15 mouse cellular contexts compared by ENCODE assay signal in genomic region chr14:51143287-51143686, GRCm38 (mm10). TPM values are rescaled to one million over a fixed set of nuclear protein-coding genes. Genes with fewer than 3 reads are reported as not detected.
DNase-seq lines count a peak whose midpoint lies in the region; ATAC-seq and TF ChIP-seq lines count a peak whose summit lies in the region.
"Had no signal": no experiment of that assay in that cellular context is flagged by ENCODE, and none has a peak within 500 bp of the region (broad histone marks: within the 10 kb centered on the region; RNA-seq: fewer than 3 reads in every experiment).

No protein-coding gene starts in this region.

- ATAC-seq in liver, postnatal 0 days = no peak
- no peak for ATAC-seq in intestine, postnatal 0 days

- peak overlapping the region; percentile 44; the same call in 1 of the 2 replicates for H3K4me2 ChIP-seq in liver, postnatal 0 days (ENCODE audit: low read depth, low read length)
- no peak overlapping the region for H3K4me2 ChIP-seq in intestine, postnatal 0 days (replicated peaks; ENCODE audit: low read depth)
- H3K4me2 ChIP-seq: forebrain, embryonic 12.5 days; kidney, embryonic 15.5 days; limb, embryonic 15.5 days had no signal

- 61% methylated on average over 4 of the region's 4 CpGs for WGBS in liver, postnatal 0 days (ENCODE audit: insufficient replicate concordance)
- 43% methylated on average over 4 of the region's 4 CpGs for WGBS in intestine, postnatal 0 days

- peak overlapping the region; percentile 77 for H3K27ac ChIP-seq in liver, postnatal 0 days (ENCODE audit: low read depth)
- no peak overlapping the region for H3K27ac ChIP-seq in intestine, postnatal 0 days (ENCODE audit: low read depth, low read length)
- H3K27ac ChIP-seq: forebrain, embryonic 12.5 days; hindbrain, embryonic 10.5 days; kidney, embryonic 15.5 days; limb, embryonic 15.5 days had no signal

- no peaks in the 10 kb centered on the region for H3K9me3 ChIP-seq in liver, postnatal 0 days (ENCODE audit: low read length)
- H3K9me3 ChIP-seq in intestine, postnatal 0 days (ENCODE audit: control insufficient read depth) = no peaks in the 10 kb centered on the region
- H3K9me3 ChIP-seq: forebrain, embryonic 12.5 days; hindbrain, embryonic 10.5 days; kidney, embryonic 15.5 days; limb, embryonic 15.5 days had no signal

- H3K4me1 ChIP-seq in liver, postnatal 0 days (ENCODE audit: insufficient read depth) = peaks cover 25% of the 10 kb centered on the region
- H3K4me1 ChIP-seq in intestine, postnatal 0 days (replicated peaks; ENCODE audit: control insufficient read depth, insufficient read depth, low read length) = peaks cover 6% of the 10 kb centered on the region
- H3K4me1 ChIP-seq: kidney, embryonic 15.5 days; limb, embryonic 15.5 days had no signal

- H3K27me3 ChIP-seq in liver, postnatal 0 days (ENCODE audit: insufficient read depth, low read length) = no peaks in the 10 kb centered on the region
- H3K27me3 ChIP-seq in intestine, postnatal 0 days (replicated peaks; ENCODE audit: control insufficient read depth, insufficient read depth, low read length) = no peaks in the 10 kb centered on the region
- H3K27me3 ChIP-seq: forebrain, embryonic 12.5 days; kidney, embryonic 15.5 days; limb, embryonic 15.5 days had no signal

- TF ChIP-seq EP300 in liver, postnatal 0 days (IDR thresholded peaks at IDR 0.05; ENCODE audit: low read depth) = no peak

- no peak for TF ChIP-seq CTCF in liver, postnatal 0 days (IDR thresholded peaks at IDR 0.05; ENCODE audit: low read depth)
- TF ChIP-seq CTCF in intestine, postnatal 0 days (IDR thresholded peaks at IDR 0.05; ENCODE audit: low read depth) = no peak

- no peak overlapping the region for H3K9ac ChIP-seq in liver, postnatal 0 days (replicated peaks)
- no peak overlapping the region for H3K9ac ChIP-seq in intestine, postnatal 0 days (ENCODE audit: low read depth, low read length)
- H3K9ac ChIP-seq: forebrain, embryonic 12.5 days; kidney, embryonic 15.5 days; limb, embryonic 15.5 days had no signal

- intact Hi-C loops in left cerebral cortex, postnatal 36 days (cut with DNase I) = no loop called here

- no peak overlapping the region for H3K4me3 ChIP-seq in liver, postnatal 0 days (ENCODE audit: low read depth, low read length)
- H3K4me3 ChIP-seq in intestine, postnatal 0 days (ENCODE audit: low read depth, low read length) = no peak overlapping the region
- H3K4me3 ChIP-seq: forebrain, embryonic 12.5 days; hindbrain, embryonic 10.5 days; kidney, embryonic 15.5 days; limb, embryonic 15.5 days had no signal

- DNase-seq in left cerebral cortex, adult 9 months (ENCODE audit: low spot score in 2 of 2) = peak; percentile 23
- DNase-seq in left cerebral cortex, postnatal 36 days (ENCODE audit: low spot score in 2 of 2) = no peak
- peak; percentile 90 for DNase-seq in fibroblast of lung, adult 2 months (ENCODE audit: low read depth)
- peak; percentile 36 for DNase-seq in layer of hippocampus, adult 9-10 months (ENCODE audit: low spot score)
- DNase-seq in liver, postnatal 0 days = no peak
- no peak for DNase-seq in kidney, postnatal 25 days
- DNase-seq: right cerebral cortex, postnatal 14 days had no signal

- H3K36me3 ChIP-seq in liver, postnatal 0 days (replicated peaks; ENCODE audit: insufficient read depth, low read length) = no peaks in the 10 kb centered on the region
- no peaks in the 10 kb centered on the region for H3K36me3 ChIP-seq in intestine, postnatal 0 days (ENCODE audit: control insufficient read depth, insufficient read depth)
- H3K36me3 ChIP-seq: forebrain, embryonic 12.5 days; hindbrain, embryonic 10.5 days; kidney, embryonic 15.5 days; limb, embryonic 15.5 days had no signal

RNA-seq across cellular contexts. Expression of gene Rnase1, which starts 3.3 kb away (rescaled TPM):
- under 1 TPM; 0.76 to 0.97 TPM for total RNA-seq in left cerebral cortex, postnatal 36 days (2021)
- polyA plus RNA-seq in liver, postnatal 0 days (2015; fragmentation: Nextera tagmentation; extraction: Ambion mirVana) = 0.11 and 2.1 TPM in 2 replicates
- 21.7 and 23.3 TPM in 2 replicates for polyA plus RNA-seq in intestine, postnatal 0 days (2015; fragmentation: Nextera tagmentation; extraction: Ambion mirVana)
- total RNA-seq: common myeloid progenitor, adult 5-6 weeks had no signal
- polyA plus RNA-seq: forebrain, embryonic 12.5 days; hindbrain, embryonic 10.5 days had no signal

RNA-seq across cellular contexts. Expression of gene Rnase2b, which starts 18.8 kb away (rescaled TPM):
- total RNA-seq in left cerebral cortex, postnatal 36 days (2021) = not detected
- not detected in 2 replicates for polyA plus RNA-seq in liver, postnatal 0 days (2015; fragmentation: Nextera tagmentation; extraction: Ambion mirVana)
- not detected in 2 replicates for polyA plus RNA-seq in intestine, postnatal 0 days (2015; fragmentation: Nextera tagmentation; extraction: Ambion mirVana)
- total RNA-seq: common myeloid progenitor, adult 5-6 weeks had no signal
- polyA plus RNA-seq: forebrain, embryonic 12.5 days; hindbrain, embryonic 10.5 days; kidney, embryonic 15.5 days; limb, embryonic 15.5 days; neural tube, embryonic 11.5 days; stomach, embryonic 16.5 days had no signal

RNA-seq across cellular contexts. Expression of gene Rnase6, which starts 19.6 kb away (rescaled TPM):
- under 1 TPM in 1 of 2 experiments, not detected in 1; 0.12 TPM for total RNA-seq in left cerebral cortex, postnatal 36 days (2021)
- polyA plus RNA-seq in liver, postnatal 0 days (2015; fragmentation: Nextera tagmentation; extraction: Ambion mirVana) = 6.3 and 7.5 TPM in 2 replicates
- polyA plus RNA-seq in intestine, postnatal 0 days (2015; fragmentation: Nextera tagmentation; extraction: Ambion mirVana) = 2.6 and 3.0 TPM in 2 replicates
- polyA plus RNA-seq: hindbrain, embryonic 10.5 days had no signal

RNA-seq across cellular contexts. Expression of gene Eddm3b, which starts 29.1 kb away (rescaled TPM):
- total RNA-seq in left cerebral cortex, postnatal 36 days (2021) = not detected
- 0.07 TPM in 2 replicates for polyA plus RNA-seq in liver, postnatal 0 days (2015; fragmentation: Nextera tagmentation; extraction: Ambion mirVana)
- 0.17 and 0.18 TPM in 2 replicates for polyA plus RNA-seq in intestine, postnatal 0 days (2015; fragmentation: Nextera tagmentation; extraction: Ambion mirVana)
- total RNA-seq: common myeloid progenitor, adult 5-6 weeks had no signal
- polyA plus RNA-seq: forebrain, embryonic 12.5 days; hindbrain, embryonic 10.5 days; limb, embryonic 15.5 days; neural tube, embryonic 11.5 days; stomach, embryonic 16.5 days had no signal

RNA-seq across cellular contexts. Expression of gene Ang, which starts 52.3 kb away (rescaled TPM):
- 1 to 10 TPM; 3.6 to 5.3 TPM for total RNA-seq in left cerebral cortex, postnatal 36 days (2021)
- polyA plus RNA-seq in liver, postnatal 0 days (2015; fragmentation: Nextera tagmentation; extraction: Ambion mirVana) = 85.3 and 131 TPM in 2 replicates
- 114 and 119 TPM in 2 replicates for polyA plus RNA-seq in intestine, postnatal 0 days (2015; fragmentation: Nextera tagmentation; extraction: Ambion mirVana)

Comparison
In these comparisons a context has a peak if more than half of its experiments do, and no peak if none do; other contexts are left out.
1. DNase-seq: peak in left cerebral cortex, adult 9 months (2 of 2), fibroblast of lung, adult 2 months (single experiment) and layer of hippocampus, adult 9-10 months (single experiment); none in left cerebral cortex, postnatal 36 days (0 of 2), liver, postnatal 0 days (single experiment) and kidney, postnatal 25 days (0 of 2).